Mouse (Mus musculus): ENCODE data around the gene Fntb.
"Not testable (repeated sequence)": the region's sequence is repeated elsewhere in the genome, so short reads cannot be mapped to it uniquely, and the experiment has no call there.

Fntb gene

DNA sequence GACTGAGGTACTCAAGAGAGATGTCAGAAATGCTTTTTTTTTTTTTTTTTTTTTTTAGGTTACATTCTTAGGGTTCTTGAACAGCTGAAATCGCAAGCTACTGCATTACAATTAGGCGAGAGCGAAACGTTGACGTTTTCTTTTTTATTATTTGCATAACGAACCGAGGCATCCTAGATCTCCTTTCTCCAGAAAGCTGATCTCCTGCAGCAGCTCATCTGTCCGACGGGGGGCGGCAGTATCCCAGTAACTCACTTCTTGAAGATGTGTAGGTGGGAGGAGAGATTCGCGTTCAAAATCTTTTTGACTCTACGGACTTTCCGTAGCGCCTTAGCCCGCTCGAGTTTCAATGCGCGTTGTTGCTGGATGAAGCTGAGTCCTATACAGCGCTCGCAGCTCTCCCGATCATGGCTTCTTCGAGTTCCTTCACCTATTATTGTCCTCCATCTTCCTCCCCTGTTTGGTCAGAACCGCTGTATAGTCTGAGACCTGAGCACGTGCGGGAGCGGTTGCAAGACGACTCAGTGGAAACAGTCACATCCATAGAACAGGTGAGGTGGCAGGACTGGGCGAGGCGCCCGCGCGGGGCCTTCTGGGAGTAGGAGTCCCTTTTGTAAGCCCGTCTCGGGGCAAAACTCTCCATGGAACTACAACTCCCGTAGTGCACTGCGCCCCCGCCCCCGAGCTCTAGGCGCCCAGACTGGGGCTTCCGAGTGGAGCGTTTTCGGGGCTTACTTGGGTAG, 71.9 kb downstream of the Fntb start:
- DNase-seq (ENCODE audit: low read depth, low spot score): peak; percentile 94

DNA sequence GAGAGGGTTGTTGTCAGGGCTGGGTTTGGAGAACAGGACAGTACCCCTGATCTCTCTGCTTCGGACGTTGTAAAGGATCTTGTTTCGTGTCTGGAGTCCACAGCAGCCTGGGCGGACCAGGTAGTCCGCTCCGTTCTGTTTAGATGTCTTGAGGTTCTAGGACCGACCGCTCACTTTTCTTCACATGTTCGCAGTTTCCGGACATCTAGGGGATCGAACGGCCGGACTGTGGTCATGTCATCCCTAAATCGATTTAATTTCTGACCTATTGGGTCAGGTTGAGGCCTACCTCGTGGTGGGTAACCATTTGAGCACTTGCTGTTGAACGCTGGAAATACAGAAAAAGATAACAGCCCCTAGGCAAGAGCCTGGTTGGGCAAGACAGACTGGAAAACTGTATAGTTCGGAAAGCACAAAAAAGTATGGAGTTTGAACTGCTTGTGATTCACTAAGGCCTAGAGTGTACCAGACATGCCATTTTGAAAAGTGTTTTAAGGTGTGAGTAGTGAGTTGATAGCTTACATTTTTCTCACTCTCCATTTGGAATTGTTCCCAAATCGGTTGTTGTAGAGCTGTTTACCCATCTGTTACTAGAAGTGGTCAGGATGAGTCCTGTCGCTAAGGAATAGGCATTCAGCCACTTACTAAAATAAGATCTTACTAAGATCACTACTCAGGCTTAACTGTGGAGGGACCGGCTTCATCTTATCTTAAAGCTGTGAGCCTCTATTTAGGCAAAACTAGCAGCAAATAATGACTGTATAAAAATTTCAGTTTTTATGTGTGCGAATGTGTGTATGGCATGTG, 72.7 kb downstream of the Fntb start:
- no peak for DNase-seq (ENCODE audit: low read depth, low spot score)

DNA sequence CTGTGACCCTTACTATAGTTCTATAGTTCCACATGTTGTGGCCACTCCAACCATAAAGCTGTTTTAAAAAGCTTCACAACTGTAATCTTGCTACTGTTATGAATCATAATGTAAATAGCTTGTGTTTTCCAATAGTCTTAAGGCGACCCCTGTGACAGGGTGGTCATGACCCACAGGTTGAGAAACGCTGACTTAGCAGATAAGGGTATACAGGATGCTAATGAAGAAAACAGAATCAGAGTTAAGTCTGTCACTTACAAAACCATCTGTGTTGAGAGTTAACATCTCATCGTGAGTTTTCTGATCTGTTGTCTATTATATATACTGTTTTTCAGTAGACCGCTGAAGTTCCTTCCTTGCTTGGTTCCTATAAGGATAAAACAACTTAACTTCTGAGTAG, 73.9 kb downstream of the Fntb start:
- no peak for DNase-seq (ENCODE audit: low read depth, low spot score)

DNA sequence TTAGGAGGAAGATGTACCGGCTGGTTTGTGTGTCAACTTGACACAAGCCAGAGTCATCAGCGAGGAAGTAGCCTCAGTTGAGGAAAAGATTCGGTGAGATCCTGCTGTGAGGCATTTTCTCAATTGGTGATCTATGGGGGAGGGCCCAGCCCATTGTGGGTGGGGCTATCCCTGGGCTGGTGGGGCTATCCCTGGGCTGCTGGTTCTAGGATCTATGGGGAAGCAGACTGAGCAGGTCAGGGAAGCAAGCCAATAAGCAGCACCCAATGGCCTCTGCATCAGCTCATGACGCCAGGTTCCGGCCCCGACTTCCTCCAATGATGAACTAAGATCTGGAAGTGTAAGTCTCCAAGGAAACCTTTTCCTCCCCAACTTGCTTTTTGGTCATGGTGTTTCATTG, 74.7 kb downstream of the Fntb start:
- DNase-seq (ENCODE audit: low read depth, low spot score): no peak

DNA sequence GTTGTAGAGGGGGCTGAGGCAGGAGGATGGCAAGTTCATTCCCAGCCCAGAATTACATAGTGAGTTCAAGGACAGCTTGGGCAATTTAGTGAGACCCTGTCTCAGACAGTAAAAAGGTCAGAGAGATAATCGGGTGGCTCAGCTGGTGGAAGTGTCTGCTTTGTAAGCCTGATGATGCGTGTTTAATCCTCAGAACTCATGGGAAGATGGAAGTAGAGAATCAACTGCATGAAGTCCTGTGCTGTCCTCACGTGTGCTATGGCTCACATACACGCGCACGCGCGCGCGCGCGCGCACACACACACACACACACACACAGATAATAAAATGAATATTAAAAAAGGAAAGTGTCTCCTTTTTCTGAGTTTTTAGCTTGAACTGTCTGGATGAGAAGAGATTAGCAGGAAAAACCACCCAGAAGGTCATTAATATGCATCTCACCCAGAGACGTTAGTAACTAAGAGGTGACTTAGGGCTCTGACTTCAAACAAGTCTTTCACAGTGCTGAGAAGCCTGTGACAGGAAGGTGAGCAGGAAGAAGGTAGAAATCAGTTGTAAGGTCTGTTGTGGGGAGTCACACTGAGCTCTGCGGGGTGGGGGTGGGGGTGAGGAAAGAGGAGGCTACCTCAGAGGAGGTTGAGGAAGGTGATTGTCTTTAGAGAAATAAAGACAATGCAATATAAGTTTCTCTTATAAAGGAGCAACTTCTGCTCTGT, 79.1 kb downstream of the Fntb start:
- DNase-seq (ENCODE audit: low read depth, low spot score): peak; percentile 33

DNA sequence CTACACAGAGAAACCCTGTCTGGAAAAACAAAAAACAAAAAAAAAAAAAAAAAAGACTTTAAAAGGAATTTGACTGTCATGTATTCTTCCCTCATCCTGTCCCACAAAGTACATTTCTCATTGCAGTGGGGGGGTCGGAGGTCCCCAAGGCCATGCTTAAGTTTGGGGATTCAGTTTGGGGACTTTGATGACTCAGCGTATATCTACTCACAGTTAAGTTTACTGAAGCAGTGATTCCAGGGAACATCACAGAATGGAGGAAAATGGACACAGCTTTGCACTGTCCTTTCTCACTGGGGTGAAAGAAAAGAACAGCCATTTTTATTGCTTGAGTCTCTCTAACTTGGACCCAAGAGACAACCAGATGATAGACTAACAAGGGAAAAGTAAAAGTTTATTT, 87.0 kb downstream of the Fntb start:
- no peak for DNase-seq (ENCODE audit: low read depth, low spot score)

DNA sequence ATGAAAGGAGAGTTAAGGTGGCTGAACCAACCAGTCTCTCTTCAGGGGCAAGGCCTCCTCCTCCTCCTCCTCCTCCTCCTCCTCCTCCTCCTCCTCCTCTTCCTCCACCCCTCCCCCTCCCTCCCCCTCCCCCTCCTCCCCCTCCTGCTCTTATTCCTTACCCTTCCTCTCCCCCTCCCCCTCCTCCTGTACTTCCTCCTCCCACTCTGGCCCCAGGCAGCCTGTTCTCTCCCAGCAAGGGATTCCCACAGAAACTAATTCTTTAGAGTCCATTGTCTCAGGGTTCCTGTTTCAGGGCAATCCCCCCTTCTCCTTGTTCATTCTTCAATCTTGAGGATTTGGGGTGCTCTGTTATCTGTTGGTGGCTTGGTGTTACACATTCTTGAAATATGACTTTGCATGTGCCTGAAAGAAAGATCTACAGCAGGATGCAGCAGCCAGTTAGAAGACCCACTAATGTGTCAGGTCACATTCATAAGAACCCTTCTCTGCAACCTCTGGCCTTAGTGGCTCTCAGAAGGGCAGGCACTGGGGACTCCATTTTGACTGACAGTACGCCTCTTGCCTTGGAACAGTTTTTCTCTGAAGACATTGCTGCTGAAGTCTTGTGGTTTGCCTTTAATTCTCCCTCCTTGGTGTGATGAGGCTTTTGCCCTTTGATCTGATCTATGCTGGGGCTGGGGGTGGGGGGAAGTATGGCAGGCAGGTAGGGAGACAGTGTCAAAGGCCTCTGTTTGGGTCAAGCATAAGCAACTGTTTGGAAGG, 88.2 kb downstream of the Fntb start:
- no peak for DNase-seq (ENCODE audit: low read depth, low spot score)

DNA sequence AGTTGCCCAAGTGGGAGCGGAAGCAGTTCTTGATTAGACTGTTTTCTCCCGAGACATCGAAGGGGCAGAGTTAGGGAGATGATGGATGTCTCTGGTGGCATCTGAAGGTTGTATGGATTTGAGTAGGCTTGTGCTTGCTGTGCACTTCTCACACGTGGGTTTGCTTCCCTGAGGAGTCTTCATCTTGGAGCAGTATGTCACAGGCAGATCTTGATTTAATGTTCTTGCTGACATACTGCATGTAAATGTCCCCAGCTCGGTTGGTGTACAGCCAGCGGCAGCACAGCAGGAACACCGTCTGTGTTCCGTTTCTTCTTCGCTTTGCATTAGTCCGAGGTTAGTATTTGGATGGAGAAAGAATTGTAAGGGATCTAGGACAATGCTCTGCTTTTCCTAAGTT, 91.7 kb downstream of the Fntb start:
- DNase-seq (ENCODE audit: low read depth, low spot score): no peak

DNA sequence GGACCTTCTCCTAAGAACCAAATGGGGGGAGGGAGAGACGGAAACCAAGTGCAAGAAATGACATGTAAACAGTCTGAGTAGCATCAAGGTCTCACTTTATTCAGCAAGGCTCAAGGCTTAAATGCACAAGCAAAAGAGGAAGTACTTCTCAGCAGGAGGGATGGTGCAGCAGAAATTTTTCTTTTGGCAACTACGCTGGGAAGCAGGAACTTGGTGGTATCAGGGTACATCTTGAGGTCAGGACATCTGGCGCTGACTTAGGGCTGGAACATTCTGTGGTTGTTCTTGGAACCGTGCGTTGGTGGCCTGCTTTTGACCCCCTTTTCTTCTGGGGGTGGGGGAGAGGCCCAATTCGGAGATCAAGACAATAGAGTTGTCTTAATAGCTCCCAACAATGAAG, 93.4 kb downstream of the Fntb start:
- DNase-seq (ENCODE audit: low read depth, low spot score): not testable (repeated sequence)

DNA sequence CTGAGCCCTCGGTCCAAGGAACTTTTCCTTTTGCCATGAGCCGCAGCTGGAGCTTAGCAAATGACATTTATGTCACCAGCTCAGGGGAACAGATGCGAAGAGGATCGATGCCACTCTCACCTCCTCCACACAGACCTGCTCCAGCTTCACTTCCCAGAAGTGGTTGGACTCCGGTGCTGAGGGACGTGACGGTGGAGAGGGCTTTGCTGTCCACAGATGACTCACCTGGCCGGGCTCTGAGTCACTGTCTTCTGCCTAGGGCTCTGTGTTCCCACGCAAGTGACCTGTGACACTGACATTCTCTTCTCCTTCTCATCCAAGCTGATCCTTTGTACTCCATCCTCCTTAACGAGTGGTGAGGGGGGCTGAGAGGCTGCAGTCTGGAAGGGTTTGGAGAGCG, 98.3 kb downstream of the Fntb start:
- no peak for DNase-seq (ENCODE audit: low read depth, low spot score)

DNA sequence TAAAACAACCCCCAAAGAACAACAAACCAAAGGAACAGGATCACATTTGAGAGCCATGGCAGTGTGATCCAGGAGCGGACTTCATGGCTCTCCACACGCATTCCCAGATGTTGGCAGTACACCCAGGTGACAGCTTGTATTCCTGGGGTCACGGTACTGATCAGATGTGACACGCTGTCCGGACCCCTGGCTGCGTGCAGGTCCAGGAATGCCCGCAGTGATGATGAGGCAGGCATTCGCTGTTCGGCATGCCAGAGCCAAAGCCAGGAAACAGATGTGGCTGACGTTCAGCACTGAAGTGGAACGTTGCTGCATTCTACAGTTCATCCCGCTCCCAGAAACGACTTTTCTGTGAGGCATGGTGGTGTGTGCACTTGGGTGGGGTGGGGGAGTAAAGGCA, 99.9 kb downstream of the Fntb start:
- no peak for DNase-seq (ENCODE audit: low read depth, low spot score)

DNA sequence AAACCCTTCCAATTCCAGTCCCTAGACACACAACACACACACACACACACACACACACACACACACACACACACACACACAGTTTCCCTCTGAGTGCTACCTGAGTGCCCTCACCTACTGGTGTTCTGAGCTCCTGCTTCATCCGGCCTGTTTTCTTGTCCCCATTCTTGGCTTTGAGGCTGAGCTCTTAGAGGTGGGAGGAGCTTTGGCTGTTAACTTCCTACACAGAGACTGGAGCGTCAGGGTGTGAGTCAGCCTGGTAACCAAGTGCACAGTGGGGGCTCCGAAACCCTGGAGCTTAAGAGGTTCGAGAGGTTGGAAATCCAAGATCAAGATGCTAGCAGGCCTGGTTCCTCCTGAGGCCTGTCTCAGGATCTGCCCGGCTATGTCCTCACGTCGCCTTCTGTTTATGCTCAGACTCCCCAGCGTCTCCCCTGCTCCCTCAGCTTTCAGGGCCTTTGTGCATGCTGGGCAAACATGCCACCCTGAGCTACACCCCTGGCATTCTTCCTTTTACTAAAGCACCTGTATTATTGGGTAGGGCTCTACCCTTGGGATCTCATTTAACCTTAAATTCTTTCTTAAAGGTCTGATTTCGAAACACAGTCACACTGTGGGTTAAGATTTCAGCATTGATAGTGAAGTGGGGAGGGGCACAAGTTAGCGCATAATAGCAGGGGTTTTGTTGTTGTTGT, 102.3 kb downstream of the Fntb start:
- no peak for DNase-seq (ENCODE audit: low read depth, low spot score)

DNA sequence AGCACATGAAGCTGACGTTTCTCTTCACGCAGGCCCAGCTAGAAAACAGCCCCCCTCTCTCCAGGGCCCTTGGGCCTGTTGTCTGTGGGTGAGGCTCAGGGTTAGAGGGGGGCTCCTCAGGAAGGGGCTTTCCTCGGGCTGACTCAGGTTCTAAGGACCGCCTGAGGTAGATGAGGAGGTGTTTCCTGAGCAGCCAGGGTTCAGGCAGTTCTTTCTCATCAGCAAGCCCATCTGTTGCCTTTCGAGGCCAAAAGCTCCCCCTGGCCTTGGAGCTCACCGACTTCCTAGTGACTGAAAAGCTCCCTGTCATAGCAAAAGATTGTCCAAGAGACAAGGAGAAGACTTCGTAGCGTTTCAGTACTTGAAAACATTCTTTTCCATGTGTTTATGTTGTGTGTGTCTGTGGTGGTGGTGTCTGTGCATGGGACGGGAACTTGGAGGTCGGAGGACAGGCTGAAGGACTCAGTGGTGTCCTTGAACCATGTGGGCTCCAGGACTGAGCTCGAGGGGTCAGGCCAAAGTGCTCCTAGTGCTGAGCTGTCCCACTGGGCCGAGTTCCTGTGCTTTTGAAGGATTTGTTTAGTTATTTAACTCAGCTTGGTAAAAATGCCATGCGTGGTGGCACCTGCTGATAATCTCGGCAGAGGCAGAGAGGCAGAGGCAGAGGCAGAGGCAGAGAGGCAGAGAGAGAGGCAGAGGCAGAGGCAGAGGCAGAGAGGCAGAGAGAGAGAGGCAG, 103.2 kb downstream of the Fntb start:
- DNase-seq (ENCODE audit: low read depth, low spot score): no peak

DNA sequence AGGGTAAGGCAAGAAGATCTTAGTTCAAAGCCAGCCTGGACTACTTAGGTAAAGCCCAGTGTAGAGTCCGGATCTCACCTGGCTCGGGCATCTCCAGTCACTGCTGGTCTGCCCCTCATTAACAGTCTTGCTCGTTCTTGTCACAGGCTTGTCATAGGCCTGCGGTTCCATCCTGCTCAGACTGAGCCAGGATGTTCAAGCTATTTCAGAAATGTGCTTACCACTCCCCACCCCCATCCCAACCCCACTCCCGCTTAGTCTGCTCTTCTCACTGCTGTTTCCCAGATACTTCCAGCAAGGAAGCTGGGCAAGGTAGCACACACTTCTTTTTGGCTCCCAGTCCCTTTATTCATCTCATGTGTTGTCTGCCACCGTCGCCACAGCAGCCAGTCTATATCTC, 104.2 kb downstream of the Fntb start:
- no peak for DNase-seq (ENCODE audit: low read depth, low spot score)

DNA sequence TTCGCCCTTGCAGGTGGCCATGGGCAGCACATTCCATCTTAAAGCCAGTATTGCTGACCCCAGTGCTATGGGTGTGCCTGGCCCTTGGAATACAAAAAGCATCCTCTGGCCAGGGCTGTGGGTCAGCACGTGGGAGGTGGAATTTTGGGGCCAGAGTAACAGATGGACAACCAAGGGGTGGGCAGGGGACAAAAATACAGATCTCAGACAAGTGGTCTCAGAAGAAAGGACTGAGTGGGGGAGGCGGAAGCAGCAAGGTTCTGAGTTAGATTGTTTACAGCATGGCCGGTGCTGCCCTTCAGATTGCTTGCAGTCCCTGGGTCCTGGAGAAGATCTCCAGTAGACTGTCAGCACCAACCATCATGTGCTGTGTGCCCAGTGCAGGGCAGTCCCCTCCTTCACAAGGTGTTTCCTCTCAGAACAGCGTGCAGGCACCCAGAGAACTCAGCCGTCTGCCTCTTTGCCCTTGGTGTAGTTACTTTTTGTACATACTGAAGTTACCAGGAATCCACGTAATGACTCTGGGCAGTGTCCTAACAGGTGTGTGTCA, 107.5 kb downstream of the Fntb start:
- no peak for DNase-seq (ENCODE audit: low read depth, low spot score)

DNA sequence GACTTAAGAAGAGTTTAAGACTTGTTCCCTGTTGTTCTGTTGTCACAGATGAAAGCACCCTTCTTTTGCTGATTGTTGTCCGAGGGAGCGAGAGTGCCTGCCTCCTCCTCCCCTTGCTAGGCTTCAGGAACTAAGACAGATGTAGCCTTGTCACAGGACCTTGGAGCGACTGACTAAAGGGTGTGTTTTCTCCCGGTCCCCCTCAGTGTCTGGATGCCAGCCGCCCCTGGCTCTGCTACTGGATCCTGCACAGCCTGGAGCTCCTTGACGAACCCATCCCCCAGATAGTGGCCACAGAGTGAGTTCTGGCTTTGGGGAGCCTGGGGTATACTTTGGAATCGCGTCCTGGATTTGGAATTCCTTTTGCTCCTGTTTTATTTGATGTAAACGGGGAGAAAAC, 109.4 kb downstream of the Fntb start:
- no peak for DNase-seq (ENCODE audit: low read depth, low spot score)

DNA sequence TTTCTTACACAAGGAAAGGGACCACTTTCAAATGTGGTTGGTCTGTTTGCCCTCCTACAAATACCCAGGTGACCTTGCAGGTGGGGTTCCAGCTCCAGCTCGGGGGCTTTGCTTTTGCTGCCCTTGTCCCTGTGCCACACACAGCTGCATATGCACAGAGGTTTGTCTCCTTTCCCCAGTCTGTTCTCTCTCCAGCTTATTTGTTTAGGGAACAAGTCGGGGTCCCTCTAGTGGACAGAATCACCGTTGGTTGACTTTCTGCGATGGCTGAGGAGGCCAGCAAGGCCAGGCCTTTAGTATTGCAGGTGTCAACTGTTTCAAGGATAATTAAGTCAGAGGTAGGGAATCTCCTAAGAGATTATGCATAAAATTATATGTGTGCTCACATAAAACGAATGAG, 113.9 kb downstream of the Fntb start:
- peak; percentile 65 for DNase-seq (ENCODE audit: low read depth, low spot score)

DNA sequence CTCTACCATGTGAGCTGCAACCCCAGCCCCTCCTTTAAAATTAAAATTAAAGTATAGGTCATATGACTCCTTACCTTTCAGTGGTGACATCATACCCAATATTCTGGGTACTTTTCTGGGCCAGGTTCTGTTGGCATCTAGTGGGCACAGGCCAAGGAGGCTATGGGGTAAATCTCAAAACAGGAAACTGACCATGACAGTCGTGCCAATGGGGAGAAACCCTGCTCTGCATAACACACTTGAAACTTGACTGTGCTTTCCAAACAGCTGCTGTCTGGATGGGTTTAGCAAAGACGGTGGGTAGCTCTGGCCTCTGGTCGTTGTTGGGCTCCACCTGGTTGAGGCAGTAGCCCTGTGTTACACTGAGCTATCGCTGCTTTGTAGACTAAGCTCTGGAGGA, 114.7 kb downstream of the Fntb start:
- no peak for DNase-seq (ENCODE audit: low read depth, low spot score)

DNA sequence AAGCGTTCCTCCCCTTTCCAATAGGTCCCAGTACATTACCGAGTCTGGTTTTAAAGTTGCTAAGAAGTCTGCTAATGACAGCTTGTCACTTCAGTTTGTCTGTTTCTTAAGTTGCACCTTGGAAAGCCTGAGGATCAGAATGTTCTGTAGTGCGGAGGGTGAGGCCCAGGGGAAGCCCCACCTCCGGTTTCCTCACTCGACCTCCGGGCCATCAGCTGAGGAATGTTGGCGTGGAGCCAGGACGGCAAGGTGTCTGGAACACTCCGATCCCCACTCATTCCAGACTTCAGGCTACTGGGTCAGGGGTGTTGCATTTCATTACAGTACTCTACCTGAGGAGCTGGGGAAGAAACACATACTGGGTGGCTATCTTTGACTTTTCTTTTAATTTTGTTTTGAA, 118.4 kb downstream of the Fntb start:
- no peak for DNase-seq (ENCODE audit: low read depth, low spot score)

DNA sequence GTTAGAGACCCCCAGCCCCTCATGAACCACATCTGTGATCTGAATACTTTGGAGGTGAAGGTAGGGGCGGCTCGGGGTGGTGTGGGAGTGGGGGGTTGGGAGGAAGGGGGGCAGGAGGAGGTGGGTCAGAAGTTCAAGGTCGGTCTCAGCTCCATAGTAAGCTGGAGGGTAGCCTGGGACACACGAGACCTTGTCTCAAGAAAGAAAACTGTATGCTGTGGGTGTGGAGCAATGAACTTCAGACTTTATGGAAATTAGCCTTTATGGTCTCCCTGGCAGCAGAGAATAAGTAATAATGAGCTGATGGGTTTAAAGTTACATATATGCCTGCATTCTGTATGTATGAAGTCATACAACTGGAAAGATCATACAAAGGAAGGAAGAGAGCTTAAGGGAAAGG, 119.7 kb downstream of the Fntb start:
- no peak for DNase-seq (ENCODE audit: low read depth, low spot score)

Measured in retina, postnatal 7 days (tissue).